Mouse (Mus musculus) E14TG2a.4 (cell line): ENCODE data around the gene Pax7.

Source experiments
- H3K27me3 ChIP-seq: 2 replicates; pipeline ENCODE4 v1.6.1; 2014; ENCODE audit warnings: low read length, control low read depth; ENCODE audit not compliant: insufficient read depth
- H3K36me3 ChIP-seq: 2 replicates; pipeline ENCODE4 v1.6.1; 2014; ENCODE audit warnings: low read length, control low read depth; ENCODE audit not compliant: insufficient read depth
- H3K4me1 ChIP-seq: replicated peaks from 2 replicates; pipeline ENCODE4 v1.6.1; 2014; ENCODE audit warnings: low read depth, low read length, control low read depth
- H3K4me3 ChIP-seq: replicated peaks from 2 replicates; pipeline ENCODE4 v1.5.1; 2014; ENCODE audit warnings: mild to moderate bottlenecking, low read length
- H3K9me3 ChIP-seq: 2 replicates; pipeline ENCODE4 v1.6.1; 2014; ENCODE audit warnings: low read length, control low read depth
- CTCF ChIP-seq: conservative IDR thresholded peaks from 2 replicates; pipeline ENCODE4 v1.5.1; 2014; ENCODE audit warnings: low read length
- NANOG ChIP-seq: IDR thresholded peaks from 2 replicates; pipeline ENCODE4 v1.6.1; 2014; ENCODE audit warnings: borderline replicate concordance, low read length, mixed read lengths
- POU5F1 ChIP-seq: IDR thresholded peaks from 2 replicates; pipeline ENCODE4 v1.6.1; 2014; ENCODE audit warnings: low read length, borderline replicate concordance

Pax7 gene

GRCm38 (mm10) chr4:139852219-139853035 is 19.1 kb upstream of the Pax7 start:
- H3K27me3 ChIP-seq = peaks cover 71% of the 10 kb centered on the region
- H3K36me3 ChIP-seq = no peaks in the 10 kb centered on the region
- peak overlapping the region; percentile 41; the same call in 1 of the 2 replicates for H3K4me3 ChIP-seq
- peaks cover 28% of the 10 kb centered on the region for H3K4me1 ChIP-seq
- H3K9me3 ChIP-seq = no peaks in the 10 kb centered on the region
- TF ChIP-seq CTCF = no peak
- no peak for TF ChIP-seq POU5F1
- no peak for TF ChIP-seq NANOG

DNA sequence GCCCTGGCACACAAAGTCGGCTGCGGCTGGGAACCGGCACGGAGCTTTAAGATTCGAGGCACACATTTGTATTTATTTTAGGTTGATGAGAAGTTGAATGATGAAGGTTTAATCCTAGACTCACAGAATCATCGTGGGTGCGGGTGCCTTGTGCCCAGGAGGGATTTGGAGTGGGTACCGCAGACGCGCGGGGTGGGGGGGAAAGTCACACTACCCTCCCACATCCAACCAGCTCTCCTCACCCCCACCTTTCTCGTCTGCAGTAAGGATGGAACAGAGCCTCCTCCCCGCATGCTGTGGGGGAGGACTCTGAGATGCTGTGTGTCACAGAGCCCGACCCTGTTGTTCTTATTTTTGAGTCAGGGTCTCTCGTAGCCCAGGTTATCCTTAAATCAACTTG is 18.1 kb upstream of the Pax7 start:
- H3K36me3 ChIP-seq = no peaks in the 10 kb centered on the region
- no peaks in the 10 kb centered on the region for H3K9me3 ChIP-seq
- no peak for TF ChIP-seq NANOG
- TF ChIP-seq CTCF = no peak
- no peak for TF ChIP-seq POU5F1
- peaks cover 36% of the 10 kb centered on the region for H3K4me1 ChIP-seq
- H3K4me3 ChIP-seq = 0 out of 2 replicates have a peak overlapping the region, but pooled peaks have one; percentile 23
- H3K27me3 ChIP-seq = peaks cover 67% of the 10 kb centered on the region

- TF ChIP-seq NANOG (no peak), POU5F1 (no peak), CTCF (no peak)
- H3K36me3 ChIP-seq = no peaks in the 10 kb centered on the region
- H3K4me1 ChIP-seq = peaks cover 43% of the 10 kb centered on the region
- no peaks in the 10 kb centered on the region for H3K9me3 ChIP-seq
- H3K4me3 ChIP-seq = peak overlapping the region; percentile 49
- H3K27me3 ChIP-seq = peaks cover 67% of the 10 kb centered on the region
Measured at GRCm38 (mm10) chr4:139850547-139851170, 17.3 kb upstream of the Pax7 start.

DNA sequence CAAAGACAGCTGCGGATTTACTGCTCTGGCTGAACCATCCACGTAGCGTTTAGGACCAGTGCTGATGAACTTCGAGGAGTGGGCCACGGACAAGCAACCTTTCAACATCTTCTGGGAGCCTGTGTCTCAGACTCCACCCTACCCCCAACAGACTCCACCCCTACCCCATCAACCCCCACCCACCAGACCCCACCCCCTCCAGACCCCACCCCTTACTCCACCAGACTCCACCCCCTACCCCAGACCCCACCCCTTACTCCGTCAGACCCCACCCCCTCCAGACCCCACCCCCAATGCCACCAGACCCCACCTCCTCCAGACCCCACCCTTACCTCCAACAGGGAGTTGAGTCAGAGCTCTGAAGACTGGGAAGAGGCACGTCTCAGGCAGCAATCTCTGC is 10.1 kb upstream of the Pax7 start:
- peak overlapping the region; percentile 35; the same call in 1 of the 2 replicates for H3K4me3 ChIP-seq
- peaks cover 62% of the 10 kb centered on the region for H3K4me1 ChIP-seq
- H3K27me3 ChIP-seq = peaks cover 82% of the 10 kb centered on the region
- no peaks in the 10 kb centered on the region for H3K36me3 ChIP-seq
- TF ChIP-seq CTCF = no peak
- TF ChIP-seq POU5F1 = no peak
- TF ChIP-seq NANOG = no peak
- H3K9me3 ChIP-seq = no peaks in the 10 kb centered on the region

DNA sequence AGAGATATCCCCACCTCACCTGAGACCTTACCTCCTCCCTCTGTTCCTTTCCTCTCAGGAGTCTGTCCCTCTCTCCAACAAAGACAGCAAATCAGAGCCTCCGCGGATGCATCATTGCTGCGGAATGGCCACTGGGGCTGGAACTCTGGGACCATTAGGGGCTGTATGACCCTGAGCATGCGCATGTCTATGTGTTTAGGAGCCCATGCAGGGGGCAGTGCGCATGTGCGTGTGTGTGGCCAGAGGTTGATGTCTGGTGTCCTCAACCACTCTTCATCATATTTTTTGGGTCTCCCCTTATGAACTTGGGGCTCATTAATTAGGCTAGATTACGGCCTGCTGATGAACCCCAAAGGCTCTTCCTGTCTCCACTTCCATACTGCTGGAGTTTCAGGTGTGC is 9.6 kb upstream of the Pax7 start:
- H3K9me3 ChIP-seq = peaks cover 2% of the 10 kb centered on the region; the same call in 1 of the 2 replicates

GRCm38 (mm10) chr4:139840939-139841500 is 7.7 kb upstream of the Pax7 start:
- peaks cover 92% of the 10 kb centered on the region for H3K27me3 ChIP-seq
- H3K9me3 ChIP-seq = peaks cover 10% of the 10 kb centered on the region; the same call in 1 of the 2 replicates
- no peaks in the 10 kb centered on the region for H3K36me3 ChIP-seq
- H3K4me3 ChIP-seq = no peak overlapping the region
- H3K4me1 ChIP-seq = peaks cover 74% of the 10 kb centered on the region
- TF ChIP-seq POU5F1 (no peak), NANOG (no peak), CTCF (no peak)

More for the DNA sequence above, 9.6 kb upstream of the Pax7 start:
- peak overlapping the region; percentile 17; the same call in 1 of the 2 replicates for H3K4me3 ChIP-seq
- no peak for TF ChIP-seq POU5F1
- TF ChIP-seq NANOG = no peak
- TF ChIP-seq CTCF = no peak
- H3K27me3 ChIP-seq = peaks cover 82% of the 10 kb centered on the region
- H3K4me1 ChIP-seq = peaks cover 67% of the 10 kb centered on the region
- no peaks in the 10 kb centered on the region for H3K36me3 ChIP-seq

GRCm38 (mm10) chr4:139840442-139840841 is 7.1 kb upstream of the Pax7 start:
- no peaks in the 10 kb centered on the region for H3K36me3 ChIP-seq
- peaks cover 92% of the 10 kb centered on the region for H3K27me3 ChIP-seq
- TF ChIP-seq CTCF (peak; percentile 77), POU5F1 (no peak)
- peaks cover 75% of the 10 kb centered on the region for H3K4me1 ChIP-seq
- H3K9me3 ChIP-seq = peaks cover 10% of the 10 kb centered on the region; the same call in 1 of the 2 replicates
- H3K4me3 ChIP-seq = no peak overlapping the region

- H3K4me3 ChIP-seq = no peak overlapping the region
- TF ChIP-seq CTCF (no peak), POU5F1 (no peak), NANOG (no peak)
- no peaks in the 10 kb centered on the region for H3K36me3 ChIP-seq
- peaks cover 98% of the 10 kb centered on the region for H3K27me3 ChIP-seq
- H3K4me1 ChIP-seq = peaks cover 89% of the 10 kb centered on the region
- peaks cover 10% of the 10 kb centered on the region; the same call in 1 of the 2 replicates for H3K9me3 ChIP-seq
Measured at GRCm38 (mm10) chr4:139836681-139837080, 3.4 kb upstream of the Pax7 start.
